Mouse (Mus musculus): ENCODE results near the gene Cdc42ep3. TPM values are rescaled to one million over a fixed set of nuclear protein-coding genes. Genes with fewer than 3 reads are reported as not detected.

Cdc42ep3 gene
- polyA plus RNA-seq, 1 experiment, result 14.2 TPM

DNA sequence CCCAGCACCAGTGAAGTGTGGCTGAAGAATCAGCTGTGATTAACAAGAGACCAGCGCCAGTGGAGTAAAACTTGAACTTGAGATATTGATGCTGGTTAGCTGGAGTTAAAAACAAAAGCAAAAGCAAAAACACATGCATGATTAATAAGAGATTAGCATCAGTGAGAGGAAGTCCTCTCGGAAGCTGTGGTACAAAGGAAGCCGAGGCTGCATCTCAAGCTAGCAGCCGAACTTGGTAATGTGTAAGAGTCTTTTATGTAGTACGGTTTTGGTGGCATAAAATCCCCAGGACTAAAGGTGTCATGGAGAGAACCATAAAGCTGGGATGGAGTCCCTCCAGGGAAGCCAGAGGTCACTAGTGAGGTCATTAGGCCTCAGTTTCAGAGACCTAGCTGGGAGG lies 24.3 kb upstream of the Cdc42ep3 start:
- TF ChIP-seq CTCF (conservative IDR thresholded peaks at IDR 0.05; ENCODE audit: insufficient read depth, insufficient read length, low read depth, low read length), result no peak
- no peak for TF ChIP-seq POLR2A (IDR thresholded peaks at IDR 0.05; ENCODE audit: low read depth, low read length)
- Histone ChIP-seq H3K27me3 (replicated peaks; ENCODE audit: control insufficient read depth, insufficient read depth, low read length) (no peaks in the 10 kb centered on the region), H3K4me1 (ENCODE audit: control insufficient read depth, insufficient read depth, low read length) (no peaks in the 10 kb centered on the region), H3K36me3 (ENCODE audit: control insufficient read depth, insufficient read depth, low read length) (no peaks in the 10 kb centered on the region), H3K27ac (ENCODE audit: insufficient read depth, low read depth, low read length) (peak overlapping the region; percentile 54), H3K4me3 (ENCODE audit: insufficient read depth, low read depth, low read length) (no peak overlapping the region)
- peak; percentile 57 for DNase-seq
- 42% methylated on average over 5 of the region's 5 CpGs for WGBS

DNA sequence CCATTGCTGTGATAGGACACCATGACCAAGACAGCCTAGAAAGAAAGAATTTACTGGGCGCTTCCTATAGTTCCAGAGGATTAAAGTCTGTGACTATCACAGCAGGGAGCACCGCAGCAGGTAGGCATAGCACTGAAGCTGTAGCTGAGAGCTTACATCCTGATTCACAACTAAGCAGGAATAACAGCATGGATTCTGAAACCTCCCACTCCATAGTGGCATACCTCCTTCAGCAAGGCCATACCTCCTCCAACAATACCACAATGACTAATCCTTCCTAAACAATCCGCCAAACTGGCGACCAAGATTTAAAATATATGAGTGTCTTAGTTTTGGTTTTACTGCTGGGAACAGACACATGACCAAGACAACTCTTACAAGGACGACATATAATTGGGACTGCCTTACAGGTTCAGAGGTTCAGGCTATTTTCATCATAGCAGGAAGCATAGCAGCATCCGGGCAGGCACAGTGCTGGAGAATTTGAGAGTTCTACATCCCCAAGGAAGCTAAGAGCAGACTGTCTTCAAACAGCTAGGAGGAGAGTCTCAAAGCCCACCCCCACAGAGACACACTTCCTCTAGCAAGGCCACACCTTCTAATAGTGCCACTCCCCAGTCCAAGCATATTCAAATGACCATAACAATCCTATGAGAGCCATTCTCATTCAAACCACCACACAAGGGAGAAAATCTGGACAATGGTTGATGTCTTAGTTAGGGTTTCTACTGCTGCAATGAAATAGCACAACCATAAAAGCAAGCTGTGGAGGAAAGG lies 21.7 kb upstream of the Cdc42ep3 start:
- no peak for DNase-seq

DNA sequence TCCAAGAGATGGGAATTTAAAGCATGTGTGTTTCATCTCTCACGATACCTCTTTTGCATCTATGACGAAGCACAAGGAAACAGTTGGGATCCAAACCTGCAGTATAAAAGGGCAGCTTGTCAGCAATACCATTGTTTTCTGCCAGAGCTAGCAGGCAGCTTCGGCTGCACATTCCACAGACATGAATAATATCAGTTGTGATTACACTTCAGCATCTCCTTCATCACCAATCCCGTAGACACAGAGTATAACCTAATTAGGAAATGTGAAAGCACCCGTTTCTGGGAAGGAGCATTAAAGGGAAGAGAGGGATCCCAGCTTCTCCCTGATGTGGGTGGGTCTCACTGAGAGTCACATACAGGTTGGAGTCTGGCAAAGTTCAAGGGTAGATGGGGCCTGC lies 18.1 kb upstream of the Cdc42ep3 start:
- DNase-seq, result no peak
- TF ChIP-seq CTCF (conservative IDR thresholded peaks at IDR 0.05; ENCODE audit: insufficient read depth, insufficient read length, low read depth, low read length) (no peak), POLR2A (IDR thresholded peaks at IDR 0.05; ENCODE audit: low read depth, low read length) (no peak)
- no peaks in the 10 kb centered on the region for H3K4me1 ChIP-seq (ENCODE audit: control insufficient read depth, insufficient read depth, low read length)
- H3K27ac ChIP-seq (ENCODE audit: insufficient read depth, low read depth, low read length), result no peak overlapping the region
- H3K27me3 ChIP-seq (replicated peaks; ENCODE audit: control insufficient read depth, insufficient read depth, low read length), result no peaks in the 10 kb centered on the region
- no peaks in the 10 kb centered on the region for H3K36me3 ChIP-seq (ENCODE audit: control insufficient read depth, insufficient read depth, low read length)
- no peak overlapping the region for H3K4me3 ChIP-seq (ENCODE audit: insufficient read depth, low read depth, low read length)
- 59% methylated on average over 5 of the region's 5 CpGs for WGBS

More for the DNA sequence above, 21.7 kb upstream of the Cdc42ep3 start:
- Histone ChIP-seq H3K4me3 (ENCODE audit: insufficient read depth, low read depth, low read length) (no peak overlapping the region), H3K27ac (ENCODE audit: insufficient read depth, low read depth, low read length) (no peak overlapping the region), H3K4me1 (ENCODE audit: control insufficient read depth, insufficient read depth, low read length) (no peaks in the 10 kb centered on the region), H3K27me3 (replicated peaks; ENCODE audit: control insufficient read depth, insufficient read depth, low read length) (no peaks in the 10 kb centered on the region), H3K36me3 (ENCODE audit: control insufficient read depth, insufficient read depth, low read length) (no peaks in the 10 kb centered on the region)
- WGBS, result 77% methylated on average over 6 of the region's 6 CpGs
- TF ChIP-seq POLR2A (IDR thresholded peaks at IDR 0.05; ENCODE audit: low read depth, low read length) (no peak), CTCF (conservative IDR thresholded peaks at IDR 0.05; ENCODE audit: insufficient read depth, insufficient read length, low read depth, low read length) (no peak)

DNA sequence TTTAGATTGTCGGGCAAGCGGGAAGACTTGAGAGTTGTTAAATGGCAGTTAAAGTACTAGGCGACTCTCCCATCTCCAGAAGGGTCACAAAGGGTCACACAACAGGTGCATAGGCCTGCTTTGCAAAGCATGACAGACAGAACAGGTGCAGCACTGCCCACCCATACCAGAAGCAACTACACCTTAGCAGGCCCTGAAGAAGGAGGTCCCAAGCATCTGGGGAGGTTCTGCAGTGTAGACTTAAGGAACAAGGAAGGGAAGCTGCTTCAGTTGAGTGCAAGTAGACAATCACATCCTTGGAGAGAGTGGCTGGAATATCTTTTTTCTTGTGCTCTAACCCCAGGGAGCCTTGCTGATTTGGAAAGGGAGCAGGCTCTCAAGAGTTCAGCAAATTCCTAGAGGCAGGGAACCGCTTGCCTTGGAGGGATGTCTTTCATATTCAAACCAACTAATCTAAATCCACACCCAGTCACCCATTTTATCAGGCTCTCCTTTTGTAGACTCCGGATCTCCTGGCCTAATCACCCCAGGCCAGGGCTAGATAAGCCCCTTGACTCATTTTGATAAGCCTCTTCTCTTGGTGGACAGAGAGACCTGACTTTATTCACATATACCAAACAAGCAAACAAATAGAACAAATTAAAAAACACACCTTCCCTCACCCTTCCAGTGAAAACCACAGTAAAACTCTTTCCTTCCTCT lies 10.0 kb upstream of the Cdc42ep3 start:
- H3K4me3 ChIP-seq (ENCODE audit: insufficient read depth, low read depth, low read length), result no peak overlapping the region
- H3K27me3 ChIP-seq (replicated peaks; ENCODE audit: control insufficient read depth, insufficient read depth, low read length), result no peaks in the 10 kb centered on the region
- 67% methylated on average over 5 of the region's 5 CpGs for WGBS
- TF ChIP-seq POLR2A (IDR thresholded peaks at IDR 0.05; ENCODE audit: low read depth, low read length), result no peak
- TF ChIP-seq CTCF (conservative IDR thresholded peaks at IDR 0.05; ENCODE audit: insufficient read depth, insufficient read length, low read depth, low read length), result no peak
- no peaks in the 10 kb centered on the region for H3K4me1 ChIP-seq (ENCODE audit: control insufficient read depth, insufficient read depth, low read length)
- H3K36me3 ChIP-seq (ENCODE audit: control insufficient read depth, insufficient read depth, low read length), result no peaks in the 10 kb centered on the region
- no peak overlapping the region for H3K27ac ChIP-seq (ENCODE audit: insufficient read depth, low read depth, low read length)
- DNase-seq, result no peak

DNA sequence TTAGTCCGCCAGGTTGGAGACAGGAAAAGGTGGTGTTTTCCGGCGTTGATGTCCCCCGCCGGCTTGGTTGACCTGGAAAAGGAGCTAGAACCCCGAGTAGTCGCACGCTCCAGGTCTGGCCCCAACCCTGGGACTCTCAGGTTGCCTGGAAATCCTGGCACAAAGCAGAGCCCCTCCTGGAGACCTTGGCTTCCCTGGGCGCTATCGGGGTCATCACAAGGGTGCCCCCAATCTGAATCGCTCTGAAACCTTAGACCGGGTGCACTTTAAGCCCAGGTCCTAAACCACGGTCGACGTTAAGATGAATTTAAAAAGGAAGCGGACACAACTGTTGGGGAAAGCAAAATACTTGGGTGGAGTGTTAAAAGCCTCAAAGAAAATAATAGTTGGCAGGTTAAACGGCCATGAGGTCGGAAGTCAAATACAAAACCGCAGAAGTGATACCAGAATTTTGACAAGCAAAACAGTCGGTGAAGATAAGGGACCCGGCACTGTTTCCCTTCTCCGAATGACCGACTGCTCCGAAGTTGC lies 1.2 kb upstream of the Cdc42ep3 start:
- Histone ChIP-seq H3K27ac (ENCODE audit: insufficient read depth, low read depth, low read length) (peak overlapping the region; percentile 26; the same call in 1 of the 2 replicates), H3K4me1 (ENCODE audit: control insufficient read depth, insufficient read depth, low read length) (no peaks in the 10 kb centered on the region), H3K4me3 (ENCODE audit: insufficient read depth, low read depth, low read length) (peak overlapping the region; percentile 77), H3K36me3 (ENCODE audit: control insufficient read depth, insufficient read depth, low read length) (no peaks in the 10 kb centered on the region), H3K27me3 (replicated peaks; ENCODE audit: control insufficient read depth, insufficient read depth, low read length) (no peaks in the 10 kb centered on the region)
- peak; percentile 71 for DNase-seq
- TF ChIP-seq CTCF (conservative IDR thresholded peaks at IDR 0.05; ENCODE audit: insufficient read depth, insufficient read length, low read depth, low read length), result no peak
- TF ChIP-seq POLR2A (IDR thresholded peaks at IDR 0.05; ENCODE audit: low read depth, low read length), result no peak
- 14% methylated on average over 24 of the region's 24 CpGs for WGBS

DNA sequence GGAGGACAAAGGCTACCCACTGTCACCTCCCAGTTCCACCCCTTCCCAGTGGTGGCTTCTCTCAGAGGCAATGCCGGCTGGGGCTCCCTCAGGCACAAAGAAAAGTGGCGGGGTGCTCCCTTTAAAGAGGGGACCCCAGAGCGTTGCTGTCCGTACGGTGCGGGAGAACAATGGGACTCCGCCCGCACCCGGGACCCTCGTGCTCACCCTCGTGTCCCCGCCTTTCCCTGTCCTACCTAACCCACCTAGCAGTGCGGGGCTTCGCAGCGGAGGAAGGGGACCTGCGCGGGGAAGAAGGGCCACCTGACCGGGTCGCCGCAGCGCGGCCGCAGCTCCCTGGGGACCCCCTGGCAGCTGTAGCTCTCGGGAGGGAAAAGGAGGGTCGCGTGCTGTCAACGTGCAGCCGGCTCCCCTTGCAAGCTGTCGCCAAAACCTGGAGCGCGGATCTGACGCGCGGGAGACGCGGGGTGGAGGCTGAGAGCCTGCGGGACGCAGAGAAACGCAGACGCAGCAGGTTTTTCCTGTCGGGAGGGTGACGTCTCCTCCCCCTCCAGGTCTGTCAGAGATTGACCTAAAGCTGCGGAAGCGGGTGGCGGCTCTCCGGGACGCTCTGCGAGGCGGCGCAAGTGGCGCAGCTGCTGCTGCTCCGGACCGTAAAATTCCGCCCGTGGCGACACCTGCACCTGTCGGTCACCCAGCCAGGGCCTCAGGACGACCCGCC lies 540 bp upstream of the Cdc42ep3 start:
- H3K36me3 ChIP-seq (ENCODE audit: control insufficient read depth, insufficient read depth, low read length), result no peaks in the 10 kb centered on the region
- under 1% methylated on average over 59 of the region's 59 CpGs for WGBS
- DNase-seq, result peak; percentile 81
- peak overlapping the region; percentile 26 for H3K27ac ChIP-seq (ENCODE audit: insufficient read depth, low read depth, low read length)
- TF ChIP-seq POLR2A (IDR thresholded peaks at IDR 0.05; ENCODE audit: low read depth, low read length), result no peak
- TF ChIP-seq CTCF (conservative IDR thresholded peaks at IDR 0.05; ENCODE audit: insufficient read depth, insufficient read length, low read depth, low read length), result no peak
- no peaks in the 10 kb centered on the region for H3K4me1 ChIP-seq (ENCODE audit: control insufficient read depth, insufficient read depth, low read length)
- H3K27me3 ChIP-seq (replicated peaks; ENCODE audit: control insufficient read depth, insufficient read depth, low read length), result no peaks in the 10 kb centered on the region
- H3K4me3 ChIP-seq (ENCODE audit: insufficient read depth, low read depth, low read length), result peak overlapping the region; percentile 77

Measured in kidney, adult 2 months (tissue).